In genomic region chr9:74850781-74851145, GRCm38 (mm10) we compare ENCODE assay signal across 28 mouse cellular contexts. TPM values are rescaled to one million over a fixed set of nuclear protein-coding genes. Genes with fewer than 3 reads are reported as not detected.
DNase-seq lines count a peak whose midpoint lies in the region; ATAC-seq lines count a peak whose summit lies in the region.
"Had no signal": no experiment of that assay in that cellular context is flagged by ENCODE, and none has a peak within 500 bp of the region (broad histone marks: within the 10 kb centered on the region; RNA-seq: fewer than 3 reads in every experiment).

No protein-coding gene starts in this region.

- no peaks in the 10 kb centered on the region for H3K36me3 ChIP-seq in heart, embryonic 11.5 days (ENCODE audit: control insufficient read depth, insufficient read depth, low read length)
- H3K36me3 ChIP-seq in midbrain, embryonic 10.5 days = no peaks in the 10 kb centered on the region
- no peaks in the 10 kb centered on the region for H3K36me3 ChIP-seq in midbrain, embryonic 15.5 days (replicated peaks)
- H3K36me3 ChIP-seq in midbrain, embryonic 14.5 days (ENCODE audit: control insufficient read depth, insufficient read depth, low read length) = no peaks in the 10 kb centered on the region
- H3K36me3 ChIP-seq: embryonic facial prominence, embryonic 13.5 days; heart, embryonic 12.5 days; kidney, embryonic 15.5 days; stomach, embryonic 15.5 days had no signal

- H3K9ac ChIP-seq in heart, embryonic 11.5 days (ENCODE audit: low read depth, low read length) = no peak overlapping the region
- H3K9ac ChIP-seq in midbrain, embryonic 15.5 days = no peak overlapping the region
- 0 out of 2 replicates have a peak overlapping the region, but pooled peaks have one; percentile 9 for H3K9ac ChIP-seq in midbrain, embryonic 14.5 days (replicated peaks; ENCODE audit: low read length)
- H3K9ac ChIP-seq: embryonic facial prominence, embryonic 13.5 days; forebrain, embryonic 13.5 days; heart, embryonic 12.5 days; kidney, embryonic 15.5 days; stomach, embryonic 15.5 days had no signal

- H3K4me3 ChIP-seq in heart, embryonic 11.5 days (ENCODE audit: low read depth, low read length) = no peak overlapping the region
- H3K4me3 ChIP-seq in midbrain, embryonic 10.5 days = peak overlapping the region; percentile 64
- no peak overlapping the region for H3K4me3 ChIP-seq in midbrain, embryonic 15.5 days
- no peak overlapping the region for H3K4me3 ChIP-seq in midbrain, embryonic 14.5 days (replicated peaks; ENCODE audit: low read depth, low read length)
- H3K4me3 ChIP-seq: embryonic facial prominence, embryonic 13.5 days; erythroblast, embryonic 14.5 days; forebrain, embryonic 13.5 days; gastrocnemius, adult 2 months; heart, embryonic 12.5 days; kidney, embryonic 15.5 days; left cerebral cortex, adult 2 months; stomach, embryonic 15.5 days had no signal

- H3K27ac ChIP-seq in heart, embryonic 11.5 days (ENCODE audit: low read depth, low read length) = no peak overlapping the region
- no peak overlapping the region for H3K27ac ChIP-seq in midbrain, embryonic 10.5 days (replicated peaks)
- no peak overlapping the region for H3K27ac ChIP-seq in midbrain, embryonic 15.5 days
- peak overlapping the region; percentile 52; the same call in 1 of the 2 replicates for H3K27ac ChIP-seq in midbrain, embryonic 14.5 days (replicated peaks; ENCODE audit: low read depth, low read length)
- H3K27ac ChIP-seq: embryonic facial prominence, embryonic 13.5 days; forebrain, embryonic 13.5 days; gastrocnemius, adult 2 months; kidney, embryonic 15.5 days; left cerebral cortex, adult 2 months; stomach, embryonic 15.5 days had no signal

- H3K9me3 ChIP-seq in heart, embryonic 11.5 days (replicated peaks; ENCODE audit: control insufficient read depth, low read length) = no peaks in the 10 kb centered on the region
- no peaks in the 10 kb centered on the region for H3K9me3 ChIP-seq in midbrain, embryonic 10.5 days (replicated peaks)
- H3K9me3 ChIP-seq in midbrain, embryonic 15.5 days = no peaks in the 10 kb centered on the region
- no peaks in the 10 kb centered on the region for H3K9me3 ChIP-seq in midbrain, embryonic 14.5 days (ENCODE audit: control insufficient read depth, low read length)
- H3K9me3 ChIP-seq: embryonic facial prominence, embryonic 13.5 days; forebrain, embryonic 13.5 days; heart, embryonic 12.5 days; kidney, embryonic 15.5 days; stomach, embryonic 15.5 days had no signal

- peaks cover 7% of the 10 kb centered on the region for H3K4me1 ChIP-seq in heart, embryonic 11.5 days (ENCODE audit: control insufficient read depth, insufficient read depth, low read length)
- peaks cover 54% of the 10 kb centered on the region for H3K4me1 ChIP-seq in midbrain, embryonic 10.5 days
- peaks cover 21% of the 10 kb centered on the region for H3K4me1 ChIP-seq in midbrain, embryonic 15.5 days
- peaks cover 13% of the 10 kb centered on the region for H3K4me1 ChIP-seq in midbrain, embryonic 14.5 days (ENCODE audit: control insufficient read depth, insufficient read depth, low read length)

- DNase-seq in heart, adult 11 months = peak; percentile 74
- DNase-seq in midbrain, embryonic 10.5 days (ENCODE audit: low spot score) = peak; percentile 32
- peak; percentile 12 for DNase-seq in embryo, embryonic 9.5 days (ENCODE audit: extremely low spot score)
- DNase-seq in midbrain, embryonic 14.5 days = peak; percentile 26
- DNase-seq in layer of hippocampus, adult 8-10 months (ENCODE audit: low spot score in 2 of 2) = no peak
- no peak for DNase-seq in kidney, postnatal 10 days
- DNase-seq: adrenal gland, postnatal 25 days; cerebellum, adult 9-10 months; gastrocnemius, adult 2 months; heart, postnatal 10 days; kidney, postnatal 4 days; layer of hippocampus, adult 9-11 months; left cerebral cortex, postnatal 4 days; lung, adult 18-20 months; lung, postnatal 10 days; thymus, postnatal 25 days had no signal

- peaks cover 89% of the 10 kb centered on the region for H3K27me3 ChIP-seq in heart, embryonic 11.5 days (ENCODE audit: control insufficient read depth, insufficient read depth, low read length)
- peaks cover 100% of the 10 kb centered on the region for H3K27me3 ChIP-seq in midbrain, embryonic 10.5 days (ENCODE audit: low read depth, poor library complexity, severe bottlenecking)
- H3K27me3 ChIP-seq in midbrain, embryonic 15.5 days (replicated peaks) = peaks cover 77% of the 10 kb centered on the region
- peaks cover 79% of the 10 kb centered on the region for H3K27me3 ChIP-seq in midbrain, embryonic 14.5 days (ENCODE audit: control insufficient read depth, insufficient read depth, low read length)

- H3K4me2 ChIP-seq in heart, embryonic 11.5 days = no peak overlapping the region
- H3K4me2 ChIP-seq in midbrain, embryonic 15.5 days = no peak overlapping the region
- peak overlapping the region; percentile 87 for H3K4me2 ChIP-seq in midbrain, embryonic 14.5 days (ENCODE audit: low read length)
- H3K4me2 ChIP-seq: embryonic facial prominence, embryonic 13.5 days; forebrain, embryonic 13.5 days; heart, embryonic 12.5 days; kidney, embryonic 15.5 days; stomach, embryonic 15.5 days had no signal

- no peak for ATAC-seq in heart, embryonic 11.5 days (replicated peaks; ENCODE audit: insufficient number of reproducible peaks, low FRiP score, low TSS enrichment)
- ATAC-seq in midbrain, embryonic 15.5 days (replicated peaks) = no peak
- ATAC-seq in midbrain, embryonic 14.5 days (ENCODE audit: low FRiP score, low TSS enrichment) = no peak
- ATAC-seq: forebrain, embryonic 13.5 days; intestine, postnatal 0 days had no signal

- 6% methylated on average over 5 of the region's 5 CpGs for WGBS in heart, embryonic 11.5 days (ENCODE audit: insufficient replicate concordance)
- 3% methylated on average over 5 of the region's 5 CpGs for WGBS in midbrain, embryonic 10.5 days
- WGBS in midbrain, embryonic 15.5 days = 9% methylated on average over 5 of the region's 5 CpGs
- WGBS in midbrain, embryonic 14.5 days = 4% methylated on average over 5 of the region's 5 CpGs

RNA-seq across cellular contexts. Expression of gene Onecut1, which starts 11.0 kb away (rescaled TPM):
- 0.10 TPM in 1 of 2 replicates, not detected in the other for polyA plus RNA-seq in heart, embryonic 11.5 days (2014; fragmentation: Nextera tagmentation; extraction: Ambion mirVana)
- 10.0 and 13.4 TPM in 2 replicates for polyA plus RNA-seq in midbrain, embryonic 10.5 days (2016; fragmentation: Nextera tagmentation; extraction: Ambion mirVana)
- 7.0 and 8.2 TPM in 2 replicates for polyA plus RNA-seq in midbrain, embryonic 15.5 days (2015; fragmentation: Nextera tagmentation; extraction: Ambion mirVana)
- polyA plus RNA-seq in midbrain, embryonic 14.5 days (2014; fragmentation: Nextera tagmentation; extraction: Ambion mirVana) = 7.6 and 9.1 TPM in 2 replicates
- total RNA-seq in layer of hippocampus, adult 8-10 months (2022) = 1 to 10 TPM in 2 of 4 experiments, under 1 TPM in 2; 0.41 to 1.5 (median 0.73) TPM
- total RNA-seq: adrenal gland, postnatal 25 days; gastrocnemius, adult 2 months; heart, postnatal 10 days; megakaryocyte, adult 5-6 weeks had no signal
- polyA plus RNA-seq: embryonic facial prominence, embryonic 13.5 days; erythroblast, embryonic 14.5 days; gonadal fat pad, adult 2 months had no signal

Comparison
In these comparisons a context has a peak if more than half of its experiments do, and no peak if none do; other contexts are left out.
1. DNase-seq: peak in heart, adult 11 months (single experiment), midbrain, embryonic 10.5 days (single experiment), embryo, embryonic 9.5 days (single experiment) and midbrain, embryonic 14.5 days (single experiment); none in layer of hippocampus, adult 8-10 months (0 of 2) and kidney, postnatal 10 days (single experiment).